Comparison of ENCODE assay signal across 8 mouse cellular contexts in the genomic region with DNA sequence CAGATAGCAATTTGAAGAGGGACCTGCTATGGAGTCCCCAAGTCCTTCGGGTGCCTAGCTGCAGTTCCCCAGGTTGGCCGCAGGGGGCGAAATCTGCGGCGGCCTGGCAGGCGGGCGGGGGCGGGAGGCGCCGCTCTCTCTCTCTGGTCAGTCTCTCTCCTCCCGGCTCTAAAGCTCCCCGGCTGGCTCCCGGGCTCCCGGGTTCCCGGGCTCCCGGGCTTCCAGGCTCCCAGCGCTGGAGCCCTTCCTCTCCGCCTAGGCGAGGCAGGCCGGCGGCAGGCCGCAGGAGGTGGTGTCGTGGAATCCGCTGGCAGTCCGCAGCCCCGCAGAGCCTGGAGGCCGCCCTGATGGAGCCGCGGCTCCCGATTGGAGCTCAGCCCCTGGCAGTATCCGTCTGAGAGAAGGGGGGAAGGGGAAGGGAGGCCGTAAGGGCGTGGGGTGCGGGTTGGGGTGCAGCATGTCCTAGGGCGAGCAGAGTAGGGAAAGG. TPM values are rescaled to one million over a fixed set of nuclear protein-coding genes. Genes with fewer than 3 reads are reported as not detected.
DNase-seq lines count a peak whose midpoint lies in the region; ATAC-seq and TF ChIP-seq lines count a peak whose summit lies in the region.

TSS of gene Ocrl (plus strand) at position 82 of the 487 bp plus-strand sequence.

- peak; percentile 93 for ATAC-seq in embryonic facial prominence, embryonic 14.5 days (ENCODE audit: low read depth)
- peak; percentile 91 for ATAC-seq in limb, embryonic 12.5 days (ENCODE audit: insufficient number of reproducible peaks, insufficient read depth, low FRiP score, low TSS enrichment, low read depth)
- peak; percentile 97 for ATAC-seq in midbrain, embryonic 13.5 days

- intact Hi-C loops in heart, adult 2 months (cut with DNase I): no loop called here

- peak; percentile 89 for TF ChIP-seq CTCF in heart, adult 2 months (IDR thresholded peaks at IDR 0.05)
- TF ChIP-seq CTCF in kidney, adult 2 months (conservative IDR thresholded peaks at IDR 0.05; ENCODE audit: insufficient read depth, insufficient read length, low read depth, low read length): peak; percentile 51

- peak within 1 kb of the TSS; percentile 84 for H3K9ac ChIP-seq in embryonic facial prominence, embryonic 14.5 days (ENCODE audit: low read depth, low read length)
- H3K9ac ChIP-seq in heart, adult 2 months (ENCODE audit: low read depth, low read length): peak within 1 kb of the TSS; percentile 96
- peak within 1 kb of the TSS; percentile 84 for H3K9ac ChIP-seq in limb, embryonic 12.5 days (replicated peaks)
- H3K9ac ChIP-seq in midbrain, embryonic 13.5 days (replicated peaks): peak within 1 kb of the TSS; percentile 81

- 13% methylated on average over 11 of the region's 35 CpGs for WGBS in embryonic facial prominence, embryonic 14.5 days
- 11% methylated on average over 32 of the region's 35 CpGs for WGBS in heart, adult 2 months
- WGBS in kidney, adult 2 months: 1% methylated on average over 23 of the region's 35 CpGs
- 13% methylated on average over 30 of the region's 35 CpGs for WGBS in limb, embryonic 12.5 days
- WGBS in midbrain, embryonic 13.5 days: 21% methylated on average over 34 of the region's 35 CpGs

- DNase-seq in 3T3-L1 (ENCODE audit: low read depth, low spot score): peak; percentile 71
- DNase-seq in adrenal gland, postnatal 4 days (ENCODE audit: low spot score in 2 of 2): peak; percentile 35 to 56
- peak; percentile 45 for DNase-seq in embryonic facial prominence, embryonic 14.5 days (ENCODE audit: low spot score)
- DNase-seq in heart, adult 2 months: peak; percentile 81 to 82
- DNase-seq in kidney, adult 2 months: peak; percentile 65
- peak; percentile 54 for DNase-seq in spleen, adult 12 weeks (ENCODE audit: low spot score)

- H3K36me3 ChIP-seq in embryonic facial prominence, embryonic 14.5 days (ENCODE audit: control insufficient read depth, insufficient read depth, low read length): no peaks in the 10 kb centered on the region
- H3K36me3 ChIP-seq in heart, adult 2 months (ENCODE audit: control insufficient read depth, insufficient read depth, low read length): peaks cover 6% of the 10 kb centered on the region
- H3K36me3 ChIP-seq in kidney, adult 2 months (ENCODE audit: control insufficient read depth, insufficient read depth, low read length): no peaks in the 10 kb centered on the region
- H3K36me3 ChIP-seq in limb, embryonic 12.5 days: peaks cover under 1% of the 10 kb centered on the region; the same call in 1 of the 2 replicates
- no peaks in the 10 kb centered on the region for H3K36me3 ChIP-seq in midbrain, embryonic 13.5 days

- H3K4me3 ChIP-seq in embryonic facial prominence, embryonic 14.5 days (ENCODE audit: low read depth, low read length): peak within 1 kb of the TSS; percentile 60
- peak within 1 kb of the TSS; percentile 67 for H3K4me3 ChIP-seq in heart, adult 2 months
- peak within 1 kb of the TSS; percentile 73 for H3K4me3 ChIP-seq in kidney, adult 2 months (ENCODE audit: insufficient read depth, low read depth, low read length)
- peak within 1 kb of the TSS; percentile 60 for H3K4me3 ChIP-seq in limb, embryonic 12.5 days (replicated peaks)
- peak within 1 kb of the TSS; percentile 64 for H3K4me3 ChIP-seq in midbrain, embryonic 13.5 days (replicated peaks)

- H3K27me3 ChIP-seq in embryonic facial prominence, embryonic 14.5 days (replicated peaks; ENCODE audit: control insufficient read depth, insufficient read depth, low read length): no peaks in the 10 kb centered on the region
- no peaks in the 10 kb centered on the region for H3K27me3 ChIP-seq in heart, adult 2 months (ENCODE audit: control insufficient read depth, insufficient read depth, low read length)
- no peaks in the 10 kb centered on the region for H3K27me3 ChIP-seq in kidney, adult 2 months (replicated peaks; ENCODE audit: control insufficient read depth, insufficient read depth, low read length)
- H3K27me3 ChIP-seq in limb, embryonic 12.5 days: no peaks in the 10 kb centered on the region
- no peaks in the 10 kb centered on the region for H3K27me3 ChIP-seq in midbrain, embryonic 13.5 days

- TF ChIP-seq EP300 in heart, adult 2 months (IDR thresholded peaks at IDR 0.05; ENCODE audit: insufficient read depth, low read depth, low read length): no peak

- TF ChIP-seq POLR2A in heart, adult 2 months (IDR thresholded peaks at IDR 0.05; ENCODE audit: insufficient read depth, low read depth, low read length): no peak
- TF ChIP-seq POLR2A in kidney, adult 2 months (IDR thresholded peaks at IDR 0.05; ENCODE audit: low read depth, low read length): no peak

- peaks cover 7% of the 10 kb centered on the region for H3K4me1 ChIP-seq in embryonic facial prominence, embryonic 14.5 days (ENCODE audit: control insufficient read depth, insufficient read depth, low read length)
- no peaks in the 10 kb centered on the region; the same call in 1 of the 2 replicates for H3K4me1 ChIP-seq in heart, adult 2 months (ENCODE audit: control insufficient read depth, insufficient read depth, low read length)
- no peaks in the 10 kb centered on the region for H3K4me1 ChIP-seq in kidney, adult 2 months (ENCODE audit: control insufficient read depth, insufficient read depth, low read length)
- no peaks in the 10 kb centered on the region for H3K4me1 ChIP-seq in limb, embryonic 12.5 days (replicated peaks)
- peaks cover 6% of the 10 kb centered on the region; the same call in 1 of the 2 replicates for H3K4me1 ChIP-seq in midbrain, embryonic 13.5 days (replicated peaks)

- no peaks in the 10 kb centered on the region for H3K9me3 ChIP-seq in embryonic facial prominence, embryonic 14.5 days (ENCODE audit: control insufficient read depth, low read length)
- H3K9me3 ChIP-seq in limb, embryonic 12.5 days: no peaks in the 10 kb centered on the region
- H3K9me3 ChIP-seq in midbrain, embryonic 13.5 days: no peaks in the 10 kb centered on the region

- H3K27ac ChIP-seq in embryonic facial prominence, embryonic 14.5 days (replicated peaks; ENCODE audit: low read depth, low read length): peak within 1 kb of the TSS; percentile 79
- H3K27ac ChIP-seq in heart, adult 2 months: peak within 1 kb of the TSS; percentile 88
- H3K27ac ChIP-seq in kidney, adult 2 months (ENCODE audit: insufficient read depth, low read depth, low read length): 0 out of 2 replicates have a peak within 1 kb of the TSS, but pooled peaks have one; percentile 66
- H3K27ac ChIP-seq in limb, embryonic 12.5 days: peak within 1 kb of the TSS; percentile 89
- H3K27ac ChIP-seq in midbrain, embryonic 13.5 days: peak within 1 kb of the TSS; percentile 87

- peak within 1 kb of the TSS; percentile 59 for H3K4me2 ChIP-seq in embryonic facial prominence, embryonic 14.5 days (ENCODE audit: low read depth, low read length)
- H3K4me2 ChIP-seq in limb, embryonic 12.5 days: peak within 1 kb of the TSS; percentile 60
- peak within 1 kb of the TSS; percentile 58 for H3K4me2 ChIP-seq in midbrain, embryonic 13.5 days (replicated peaks)

- no peaks in the 10 kb centered on the region for H3K79me2 ChIP-seq in heart, adult 2 months (replicated peaks; ENCODE audit: control insufficient read depth, insufficient read depth, low read length)

RNA-seq across cellular contexts. Expression of gene Ocrl, which starts in this region (rescaled TPM):
- total RNA-seq in adrenal gland, postnatal 4 days (2021): 10 to 100 TPM; 68.0 to 74.1 TPM
- 19.6 and 21.3 TPM in 2 replicates for polyA plus RNA-seq in embryonic facial prominence, embryonic 14.5 days (2014; fragmentation: Nextera tagmentation; extraction: Ambion mirVana)
- total RNA-seq in heart, adult 2 months (2021): 10 to 100 TPM in 1 of 2 experiments, 1 to 10 TPM in 1; 9.8 to 11.7 TPM
- 8.4 and 14.9 TPM in 2 replicates for polyA plus RNA-seq in heart, adult 2 months (2012; rRNA removed)
- 10.2 and 10.5 TPM in 2 replicates for polyA plus RNA-seq in kidney, adult 2 months (2012; rRNA removed)
- polyA plus RNA-seq in limb, embryonic 12.5 days (2016; fragmentation: Nextera tagmentation; extraction: Ambion mirVana): 25.2 and 25.4 TPM in 2 replicates
- polyA plus RNA-seq in midbrain, embryonic 13.5 days (2015; fragmentation: Nextera tagmentation; extraction: Ambion mirVana): 27.1 and 27.3 TPM in 2 replicates

Comparison
In these comparisons a context has a peak if more than half of its experiments do, and no peak if none do; other contexts are left out.
1. Peak in every context shown above with its lines: DNase-seq, ATAC-seq, H3K4me3 ChIP-seq and H3K27ac ChIP-seq.
2. RNA of gene Ocrl (total RNA-seq): 68.0 to 74.1 TPM in adrenal gland, postnatal 4 days; 9.8 to 11.7 TPM in heart, adult 2 months; every median in the first group is over 4 times any median in the second.